In the genomic region with DNA sequence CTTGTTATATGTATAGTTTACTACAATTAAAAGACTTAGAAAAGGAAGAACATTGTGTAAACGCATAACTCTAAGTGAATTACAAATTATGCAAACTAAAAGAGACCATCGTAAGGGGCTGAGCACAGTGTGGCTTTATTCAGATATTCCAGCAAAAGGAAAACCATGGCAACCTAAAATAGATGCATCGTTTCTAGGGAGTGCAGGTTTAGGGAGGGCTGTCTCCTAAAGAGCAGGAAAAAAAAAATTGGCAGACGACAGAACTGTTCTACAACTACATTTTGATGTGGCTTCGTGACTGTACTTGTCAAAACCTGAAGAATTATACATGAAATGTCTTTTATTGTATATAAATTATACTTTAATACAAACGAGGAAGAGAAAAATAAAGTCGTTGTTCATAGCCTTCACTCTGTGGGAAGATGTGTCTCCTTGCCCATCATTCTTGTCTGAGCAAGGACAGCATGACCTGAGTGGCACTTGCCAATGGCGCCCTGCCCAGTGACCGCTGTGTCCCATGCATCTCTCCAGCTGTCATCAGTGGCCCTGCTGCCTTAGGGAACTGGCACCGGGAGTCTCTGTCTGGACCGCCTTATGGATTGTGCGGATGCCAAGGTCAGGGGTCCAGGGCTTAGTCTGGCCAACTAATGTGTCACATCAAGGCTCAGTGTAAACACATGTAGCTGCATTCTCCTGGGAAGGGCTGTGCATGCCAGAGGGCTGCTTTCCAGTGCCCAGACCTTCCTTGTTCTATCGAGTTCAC, we compare ENCODE assay signal across 12 mouse cellular contexts.
DNase-seq lines count a peak whose midpoint lies in the region; ATAC-seq and TF ChIP-seq lines count a peak whose summit lies in the region.
"Had no signal": no experiment of that assay in that cellular context is flagged by ENCODE, and none has a peak within 500 bp of the region (broad histone marks: within the 10 kb centered on the region; RNA-seq: fewer than 3 reads in every experiment).

No protein-coding gene starts in this region.

- no peaks in the 10 kb centered on the region for H3K36me3 ChIP-seq in forebrain, postnatal 0 days (ENCODE audit: insufficient read depth)
- H3K36me3 ChIP-seq in forebrain, embryonic 10.5 days (replicated peaks) = no peaks in the 10 kb centered on the region
- H3K36me3 ChIP-seq: lung, embryonic 15.5 days; neural tube, embryonic 12.5 days had no signal

- ATAC-seq in forebrain, postnatal 0 days = peak; percentile 93
- ATAC-seq: forebrain, embryonic 13.5 days; intestine, embryonic 16.5 days had no signal

- DNase-seq in forebrain, postnatal 0 days = peak; percentile 58
- DNase-seq in forebrain, embryonic 10.5 days (ENCODE audit: extremely low spot score, low spot score) = no peak
- peak; percentile 1 for DNase-seq in lung, postnatal 14 days
- DNase-seq in lung, postnatal 36 days = no peak
- peak; percentile 96 for DNase-seq in cerebellum, adult 9-11 months
- DNase-seq in right cerebral cortex, postnatal 14 days = peak; percentile 18
- DNase-seq in thymus, postnatal 4 days = no peak
- DNase-seq in c-Kit-positive CD71-positive TER-119-positive erythroid progenitor cells, embryonic 14.5 days (ENCODE audit: low spot score) = no peak

- TF ChIP-seq CTCF in forebrain, postnatal 0 days (IDR thresholded peaks at IDR 0.05; ENCODE audit: low read depth) = no peak

- H3K27me3 ChIP-seq in forebrain, postnatal 0 days (ENCODE audit: insufficient read depth, low read length) = no peaks in the 10 kb centered on the region
- no peaks in the 10 kb centered on the region for H3K27me3 ChIP-seq in forebrain, embryonic 10.5 days (ENCODE audit: poor library complexity, severe bottlenecking)
- H3K27me3 ChIP-seq: forebrain, embryonic 13.5 days; lung, embryonic 15.5 days; neural tube, embryonic 12.5 days had no signal

- H3K4me3 ChIP-seq in forebrain, postnatal 0 days (ENCODE audit: low read depth, low read length) = no peak overlapping the region
- no peak overlapping the region for H3K4me3 ChIP-seq in forebrain, embryonic 10.5 days
- H3K4me3 ChIP-seq: forebrain, embryonic 13.5 days; lung, embryonic 15.5 days; neural tube, embryonic 12.5 days had no signal

- peaks cover 8% of the 10 kb centered on the region for H3K4me1 ChIP-seq in forebrain, postnatal 0 days (ENCODE audit: insufficient read depth)
- no peaks in the 10 kb centered on the region for H3K4me1 ChIP-seq in forebrain, embryonic 10.5 days
- H3K4me1 ChIP-seq: lung, embryonic 15.5 days; neural tube, embryonic 12.5 days had no signal

- 49% methylated on average over 13 of the region's 13 CpGs for WGBS in forebrain, postnatal 0 days
- 88% methylated on average over 13 of the region's 13 CpGs for WGBS in forebrain, embryonic 10.5 days

- no peak overlapping the region for H3K4me2 ChIP-seq in forebrain, postnatal 0 days (ENCODE audit: low read depth)
- H3K4me2 ChIP-seq: forebrain, embryonic 13.5 days; lung, embryonic 15.5 days; neural tube, embryonic 12.5 days had no signal

- H3K9me3 ChIP-seq in forebrain, postnatal 0 days (ENCODE audit: low read length) = no peaks in the 10 kb centered on the region
- no peaks in the 10 kb centered on the region for H3K9me3 ChIP-seq in forebrain, embryonic 10.5 days
- H3K9me3 ChIP-seq: lung, embryonic 15.5 days; neural tube, embryonic 12.5 days had no signal

- H3K9ac ChIP-seq in forebrain, postnatal 0 days = no peak overlapping the region
- H3K9ac ChIP-seq: forebrain, embryonic 13.5 days; lung, embryonic 15.5 days; neural tube, embryonic 12.5 days had no signal

- H3K27ac ChIP-seq in forebrain, postnatal 0 days (ENCODE audit: low read depth, low read length) = peak overlapping the region; percentile 70
- no peak overlapping the region for H3K27ac ChIP-seq in forebrain, embryonic 10.5 days
- H3K27ac ChIP-seq: forebrain, embryonic 13.5 days; lung, embryonic 15.5 days; neural tube, embryonic 12.5 days had no signal

Comparison
In these comparisons a context has a peak if more than half of its experiments do, and no peak if none do; other contexts are left out.
1. DNase-seq: peak in forebrain, postnatal 0 days (single experiment), lung, postnatal 14 days (single experiment), cerebellum, adult 9-11 months (single experiment) and right cerebral cortex, postnatal 14 days (single experiment); none in forebrain, embryonic 10.5 days (single experiment), lung, postnatal 36 days (single experiment), thymus, postnatal 4 days (single experiment) and c-Kit-positive CD71-positive TER-119-positive erythroid progenitor cells, embryonic 14.5 days (single experiment).